Mouse (Mus musculus) myocyte (in vitro differentiated cells): ENCODE measurements around the gene Epha4. TPM values are rescaled to one million over a fixed set of nuclear protein-coding genes. Genes with fewer than 3 reads are reported as not detected.

Experiments
- H3K27me3 ChIP-seq: one replicate; pipeline ENCODE4 v1.6.1; 2011; ENCODE audit not compliant: control insufficient read depth, insufficient read depth, insufficient read length
- H3K36me3 ChIP-seq: one replicate; pipeline ENCODE4 v1.6.1; 2011; ENCODE audit not compliant: control insufficient read depth, insufficient read depth
- H3K4me2 ChIP-seq: one replicate; pipeline ENCODE4 v1.6.1; 2011; ENCODE audit warnings: low read depth, control low read depth
- H3K4me3 ChIP-seq: one replicate; pipeline ENCODE4 v1.5.1; 2011; ENCODE audit warnings: mild to moderate bottlenecking, control low read depth, moderate library complexity
- H3K79me2 ChIP-seq: one replicate; pipeline ENCODE4 v1.6.1; 2011; ENCODE audit not compliant: control insufficient read depth, insufficient read depth
- H3ac ChIP-seq: one replicate; pipeline ENCODE4 v1.6.1; 2011; ENCODE audit not compliant: control insufficient read depth, insufficient read length
- CEBPB ChIP-seq: IDR thresholded peaks from 2 replicates; pipeline ENCODE4 v1.6.1; 2011; ENCODE audit warnings: mild to moderate bottlenecking, moderate library complexity; ENCODE audit not compliant: poor library complexity, insufficient read depth, severe bottlenecking
- E2F4 ChIP-seq: IDR thresholded peaks from one replicate; pipeline ENCODE4 v1.6.1; 2011; ENCODE audit warnings: mild to moderate bottlenecking, control low read depth, moderate library complexity; ENCODE audit not compliant: insufficient read depth
- MAX ChIP-seq: IDR thresholded peaks from one replicate; pipeline ENCODE4 v1.6.1; 2011; ENCODE audit warnings: low read depth, mild to moderate bottlenecking, control low read depth
- MYOD1 ChIP-seq, 3 experiments: IDR thresholded peaks; one replicate each; pipeline ENCODE4 v1.6.1; 2011; ENCODE audit warnings: control low read depth in 2 of 3, low read depth in 2 of 3, mild to moderate bottlenecking in 2 of 3, moderate library complexity in 1 of 3; ENCODE audit not compliant: insufficient read length in 2 of 3, control insufficient read depth in 1 of 3
- MYOG ChIP-seq, 3 experiments: IDR thresholded peaks; one replicate each; pipeline ENCODE4 v1.6.1; 2011; ENCODE audit warnings: control low read depth in 2 of 3, low read depth in 2 of 3, mild to moderate bottlenecking in 2 of 3; ENCODE audit not compliant: insufficient read length in 2 of 3, control insufficient read depth in 1 of 3, insufficient read depth in 1 of 3
- POLR2A ChIP-seq: IDR thresholded peaks from one replicate; pipeline ENCODE4 v1.6.1; 2011; ENCODE audit warnings: low read depth, mild to moderate bottlenecking, control low read depth, moderate library complexity; ENCODE audit not compliant: insufficient read length
- POLR2AphosphoS2 ChIP-seq: IDR thresholded peaks from one replicate; pipeline ENCODE4 v1.6.1; 2011; ENCODE audit warnings: low read depth, control low read depth; ENCODE audit not compliant: insufficient read length
- REST ChIP-seq: IDR thresholded peaks from one replicate; pipeline ENCODE4 v1.6.1; 2011; ENCODE audit warnings: mild to moderate bottlenecking, control low read depth, moderate library complexity; ENCODE audit not compliant: insufficient read depth, insufficient read length
- SRF ChIP-seq: IDR thresholded peaks from one replicate; pipeline ENCODE4 v1.6.1; 2011; ENCODE audit warnings: low read depth; ENCODE audit not compliant: control insufficient read depth, insufficient read length
- TCF12 ChIP-seq: IDR thresholded peaks from one replicate; pipeline ENCODE4 v1.6.1; 2011; ENCODE audit warnings: mild to moderate bottlenecking, control low read depth; ENCODE audit not compliant: poor library complexity, insufficient read depth, severe bottlenecking
- TCF3 ChIP-seq: IDR thresholded peaks from one replicate; pipeline ENCODE4 v1.6.1; 2011; ENCODE audit warnings: low read depth, control low read depth; ENCODE audit not compliant: insufficient read length
- USF1 ChIP-seq: IDR thresholded peaks from one replicate; pipeline ENCODE4 v1.6.1; 2011; ENCODE audit warnings: low read depth, mild to moderate bottlenecking, control low read depth, moderate library complexity
- polyA plus RNA-seq: library from polyadenylated mRNA; unstranded; fragments of >200 nt; fragmentation: generic; extraction: Trizol; gene quantifications from one replicate; pipeline ENCODE4 v1.2.1, GENCODE M21; 2012; ENCODE audit warnings: missing spikeins

The Epha4 gene
- polyA plus RNA-seq, 1 experiment = 0.29 TPM

DNA sequence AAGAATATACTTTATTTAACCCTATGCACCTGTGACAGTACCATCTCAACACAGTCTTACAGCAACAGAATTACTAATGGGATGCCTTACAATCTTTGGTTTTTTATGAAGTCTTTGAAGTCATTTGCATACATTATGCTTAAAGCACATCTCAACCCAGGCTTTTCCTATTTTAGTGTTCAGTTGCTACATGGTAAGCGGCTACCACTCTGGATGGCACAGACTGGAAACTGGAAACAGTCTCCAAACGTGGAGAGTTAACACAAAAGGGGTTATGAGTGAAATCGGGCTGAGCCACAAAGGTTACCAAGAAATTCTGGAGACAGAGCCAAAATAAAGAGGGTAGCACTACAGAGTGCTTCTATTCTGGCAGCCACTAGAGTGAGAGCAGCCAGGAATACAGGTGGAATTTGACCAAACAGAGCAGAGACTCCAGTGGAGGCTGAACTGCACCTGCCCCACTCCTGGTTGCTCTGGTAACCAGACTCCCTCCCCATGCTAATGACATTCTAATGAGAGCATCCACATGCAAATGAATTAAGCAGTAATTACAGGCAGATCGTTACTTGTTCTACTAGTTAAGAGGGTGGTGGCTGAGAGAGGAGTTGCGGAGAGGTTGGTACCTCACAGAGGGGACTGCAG lies 17.2 kb upstream of the Epha4 start:
- Histone ChIP-seq H3K4me3 (no peak overlapping the region), H3K27me3 (no peaks in the 10 kb centered on the region), H3K79me2 (no peaks in the 10 kb centered on the region), H3K4me2 (no peak overlapping the region), H3K36me3 (no peaks in the 10 kb centered on the region), H3ac (no peak overlapping the region)
- TF ChIP-seq CEBPB (no peak), MYOG (IDR thresholded peaks at IDR 0.05; ENCODE audit: control insufficient read depth in 1 of 3, insufficient read depth in 1 of 3, insufficient read length in 2 of 3, low read depth in 2 of 3) (no peak), USF1 (no peak), MAX (no peak), MYOD1 (IDR thresholded peaks at IDR 0.05; ENCODE audit: control insufficient read depth in 1 of 3, insufficient read length in 2 of 3, low read depth in 2 of 3) (no peak), POLR2AphosphoS2 (no peak), POLR2A (no peak), REST (no peak), E2F4 (no peak), TCF3 (no peak), SRF (no peak), TCF12 (no peak)

GRCm38 (mm10) chr1:77525082-77525481 lies 10.2 kb upstream of the Epha4 start:
- Histone ChIP-seq H3K36me3 (no peaks in the 10 kb centered on the region), H3K4me3 (no peak overlapping the region), H3K27me3 (no peaks in the 10 kb centered on the region), H3ac (no peak overlapping the region), H3K79me2 (no peaks in the 10 kb centered on the region), H3K4me2 (no peak overlapping the region)
- no peak for TF ChIP-seq POLR2AphosphoS2
- TF ChIP-seq MAX = no peak
- no peak for TF ChIP-seq MYOG (IDR thresholded peaks at IDR 0.05; ENCODE audit: control insufficient read depth in 1 of 3, insufficient read depth in 1 of 3, insufficient read length in 2 of 3, low read depth in 2 of 3)
- no peak for TF ChIP-seq SRF
- no peak for TF ChIP-seq REST
- no peak for TF ChIP-seq USF1
- TF ChIP-seq CEBPB = no peak
- no peak for TF ChIP-seq TCF12
- TF ChIP-seq MYOD1 (IDR thresholded peaks at IDR 0.05; ENCODE audit: control insufficient read depth in 1 of 3, insufficient read length in 2 of 3, low read depth in 2 of 3) = no peak
- TF ChIP-seq POLR2A = no peak

GRCm38 (mm10) chr1:77523354-77523753 lies 8.5 kb upstream of the Epha4 start:
- no peaks in the 10 kb centered on the region for H3K79me2 ChIP-seq
- no peak overlapping the region for H3K4me2 ChIP-seq
- TF ChIP-seq CEBPB (no peak), POLR2AphosphoS2 (no peak), TCF3 (no peak), MYOG (IDR thresholded peaks at IDR 0.05; ENCODE audit: control insufficient read depth in 1 of 3, insufficient read depth in 1 of 3, insufficient read length in 2 of 3, low read depth in 2 of 3) (no peak), MAX (no peak), POLR2A (no peak), REST (no peak), USF1 (no peak), SRF (no peak), MYOD1 (IDR thresholded peaks at IDR 0.05; ENCODE audit: control insufficient read depth in 1 of 3, insufficient read length in 2 of 3, low read depth in 2 of 3) (no peak), TCF12 (no peak), E2F4 (no peak)
- no peak overlapping the region for H3ac ChIP-seq
- no peaks in the 10 kb centered on the region for H3K36me3 ChIP-seq
- no peak overlapping the region for H3K4me3 ChIP-seq
- H3K27me3 ChIP-seq = no peaks in the 10 kb centered on the region

- Histone ChIP-seq H3K27me3 (no peaks in the 10 kb centered on the region), H3K4me3 (no peak overlapping the region), H3K79me2 (no peaks in the 10 kb centered on the region), H3K36me3 (no peaks in the 10 kb centered on the region), H3ac (no peak overlapping the region), H3K4me2 (no peak overlapping the region)
- TF ChIP-seq TCF3 (no peak), POLR2AphosphoS2 (no peak), CEBPB (no peak), E2F4 (no peak), MYOG (IDR thresholded peaks at IDR 0.05; ENCODE audit: control insufficient read depth in 1 of 3, insufficient read depth in 1 of 3, insufficient read length in 2 of 3, low read depth in 2 of 3) (no peak), MYOD1 (IDR thresholded peaks at IDR 0.05; ENCODE audit: control insufficient read depth in 1 of 3, insufficient read length in 2 of 3, low read depth in 2 of 3) (no peak), SRF (no peak), REST (no peak), POLR2A (no peak), TCF12 (no peak), MAX (no peak), USF1 (no peak)
Observed at GRCm38 (mm10) chr1:77521640-77522539, 7.0 kb upstream of the Epha4 start.
